Mouse (Mus musculus): ENCODE data around the gene Pcdh18. TPM values are rescaled to one million over a fixed set of nuclear protein-coding genes. Genes with fewer than 3 reads are reported as not detected.

Pcdh18 gene
- polyA plus RNA-seq (2017; shearing (Covaris generic)) = not detected

GRCm38 (mm10) chr3:49756870-49757625 lies at the start of gene Pcdh18:
Gene Pcdh18 (minus strand): TSS chr3:49757325.

